Mouse (Mus musculus): ENCODE measurements around the gene Snapc3. TPM values are rescaled to one million over a fixed set of nuclear protein-coding genes. Genes with fewer than 3 reads are reported as not detected.

Snapc3 gene
- total RNA-seq (2012; rRNA removed) = 41.9 and 47.8 TPM in 2 replicates

GRCm38 (mm10) chr4:83417160-83417819, at the start of gene Snapc3:
Gene Snapc3 (plus strand): TSS chr4:83417724.
- no peaks in the 10 kb centered on the region for H3K9me3 ChIP-seq (ENCODE audit: control insufficient read depth, insufficient read depth, low read depth, low read length)
- H3K27ac ChIP-seq (ENCODE audit: insufficient read depth, low read depth, low read length, poor library complexity, severe bottlenecking) = peak within 1 kb of the TSS; percentile 34; the same call in 1 of the 2 replicates
- peak within 1 kb of the TSS; percentile 87 for H3K9ac ChIP-seq (ENCODE audit: insufficient read depth, low read depth, low read length, poor library complexity, severe bottlenecking)
- no peaks in the 10 kb centered on the region for H3K36me3 ChIP-seq (ENCODE audit: control insufficient read depth, insufficient read depth, low read length, poor library complexity, severe bottlenecking)
- peak; percentile 91 for DNase-seq (ENCODE audit: low read depth, low spot score)
- H3K4me3 ChIP-seq (ENCODE audit: insufficient read depth in 1 of 2, low read depth in 1 of 2, low read length in 2 of 2, poor library complexity in 1 of 2, severe bottlenecking in 1 of 2) = peak within 1 kb of the TSS; percentile 94 to 96
- H3K4me1 ChIP-seq (ENCODE audit: control insufficient read depth in 2 of 2, insufficient read depth in 2 of 2, low read length in 2 of 2, poor library complexity in 1 of 2) = peaks cover 1 to 2% of the 10 kb centered on the region in 2 experiments; a peak in 1 of 4 replicates
- TF ChIP-seq ZC3H11A (IDR thresholded peaks at IDR 0.05; ENCODE audit: borderline replicate concordance, low read depth, low read length) = no peak
- TF ChIP-seq CHD2 (IDR thresholded peaks at IDR 0.05; ENCODE audit: low read depth, low read length) = no peak
- TF ChIP-seq HCFC1 (IDR thresholded peaks at IDR 0.05; ENCODE audit: borderline replicate concordance, insufficient read depth, low read length) = peak; percentile 98
- in situ Hi-C loops (cut with MboI; ENCODE audit: low sequenced_read_pairs in 2 of 2, unreplicated experiment in 2 of 2) = no loop called here

- Histone ChIP-seq H3K4me3 (ENCODE audit: insufficient read depth in 1 of 2, low read depth in 1 of 2, low read length in 2 of 2, poor library complexity in 1 of 2, severe bottlenecking in 1 of 2) (no peak overlapping the region), H3K9ac (ENCODE audit: insufficient read depth, low read depth, low read length, poor library complexity, severe bottlenecking) (no peak overlapping the region), H3K4me1 (ENCODE audit: control insufficient read depth in 2 of 2, insufficient read depth in 2 of 2, low read length in 2 of 2, poor library complexity in 1 of 2) (peaks cover 0 to 4% of the 10 kb centered on the region in 2 experiments; a peak in 1 of 4 replicates), H3K27ac (ENCODE audit: insufficient read depth, low read depth, low read length, poor library complexity, severe bottlenecking) (no peak overlapping the region), H3K36me3 (ENCODE audit: control insufficient read depth, insufficient read depth, low read length, poor library complexity, severe bottlenecking) (no peaks in the 10 kb centered on the region), H3K9me3 (ENCODE audit: control insufficient read depth, insufficient read depth, low read depth, low read length) (no peaks in the 10 kb centered on the region)
- in situ Hi-C loops (cut with MboI; ENCODE audit: low sequenced_read_pairs in 2 of 2, unreplicated experiment in 2 of 2) = no loop called here
- TF ChIP-seq ZC3H11A (IDR thresholded peaks at IDR 0.05; ENCODE audit: borderline replicate concordance, low read depth, low read length) = no peak
- no peak for TF ChIP-seq MAFK (IDR thresholded peaks at IDR 0.05; ENCODE audit: insufficient read depth, low read depth, low read length)
- TF ChIP-seq HCFC1 (IDR thresholded peaks at IDR 0.05; ENCODE audit: borderline replicate concordance, insufficient read depth, low read length) = no peak
- no peak for TF ChIP-seq CHD2 (IDR thresholded peaks at IDR 0.05; ENCODE audit: low read depth, low read length)
- DNase-seq (ENCODE audit: low read depth, low spot score) = no peak
Measured at GRCm38 (mm10) chr4:83373381-83373780, 44.1 kb upstream of the Snapc3 start.

GRCm38 (mm10) chr4:83375650-83376049, 41.9 kb upstream of the Snapc3 start:
- no peak for DNase-seq (ENCODE audit: low read depth, low spot score)
- Histone ChIP-seq H3K9me3 (ENCODE audit: control insufficient read depth, insufficient read depth, low read depth, low read length) (no peaks in the 10 kb centered on the region), H3K9ac (ENCODE audit: insufficient read depth, low read depth, low read length, poor library complexity, severe bottlenecking) (no peak overlapping the region), H3K4me1 (ENCODE audit: control insufficient read depth in 2 of 2, insufficient read depth in 2 of 2, low read length in 2 of 2, poor library complexity in 1 of 2) (peaks cover 0 to 4% of the 10 kb centered on the region in 2 experiments; a peak in 1 of 4 replicates), H3K27ac (ENCODE audit: insufficient read depth, low read depth, low read length, poor library complexity, severe bottlenecking) (no peak overlapping the region), H3K4me3 (ENCODE audit: insufficient read depth in 1 of 2, low read depth in 1 of 2, low read length in 2 of 2, poor library complexity in 1 of 2, severe bottlenecking in 1 of 2) (no peak overlapping the region), H3K36me3 (ENCODE audit: control insufficient read depth, insufficient read depth, low read length, poor library complexity, severe bottlenecking) (no peaks in the 10 kb centered on the region)
- TF ChIP-seq MAFK (IDR thresholded peaks at IDR 0.05; ENCODE audit: insufficient read depth, low read depth, low read length) (no peak), HCFC1 (IDR thresholded peaks at IDR 0.05; ENCODE audit: borderline replicate concordance, insufficient read depth, low read length) (no peak), ZC3H11A (IDR thresholded peaks at IDR 0.05; ENCODE audit: borderline replicate concordance, low read depth, low read length) (no peak), CHD2 (IDR thresholded peaks at IDR 0.05; ENCODE audit: low read depth, low read length) (no peak), ZNF384 (IDR thresholded peaks at IDR 0.05; ENCODE audit: low read depth, low read length) (no peak)
- in situ Hi-C loops (cut with MboI; ENCODE audit: low sequenced_read_pairs in 2 of 2, unreplicated experiment in 2 of 2) = no loop called here

- no peak overlapping the region for H3K27ac ChIP-seq (ENCODE audit: insufficient read depth, low read depth, low read length, poor library complexity, severe bottlenecking)
- DNase-seq (ENCODE audit: low read depth, low spot score) = no peak
- no peaks in the 10 kb centered on the region for H3K36me3 ChIP-seq (ENCODE audit: control insufficient read depth, insufficient read depth, low read length, poor library complexity, severe bottlenecking)
- TF ChIP-seq HCFC1 (IDR thresholded peaks at IDR 0.05; ENCODE audit: borderline replicate concordance, insufficient read depth, low read length) = no peak
- no peak for TF ChIP-seq CHD2 (IDR thresholded peaks at IDR 0.05; ENCODE audit: low read depth, low read length)
- no peak for TF ChIP-seq ZC3H11A (IDR thresholded peaks at IDR 0.05; ENCODE audit: borderline replicate concordance, low read depth, low read length)
- TF ChIP-seq MAFK (IDR thresholded peaks at IDR 0.05; ENCODE audit: insufficient read depth, low read depth, low read length) = no peak
- no peak for TF ChIP-seq ZNF384 (IDR thresholded peaks at IDR 0.05; ENCODE audit: low read depth, low read length)
- in situ Hi-C loops (cut with MboI; ENCODE audit: low sequenced_read_pairs in 2 of 2, unreplicated experiment in 2 of 2) = no loop called here
- H3K4me3 ChIP-seq (ENCODE audit: insufficient read depth in 1 of 2, low read depth in 1 of 2, low read length in 2 of 2, poor library complexity in 1 of 2, severe bottlenecking in 1 of 2) = no peak overlapping the region
- H3K9ac ChIP-seq (ENCODE audit: insufficient read depth, low read depth, low read length, poor library complexity, severe bottlenecking) = no peak overlapping the region
- H3K4me1 ChIP-seq (ENCODE audit: control insufficient read depth in 2 of 2, insufficient read depth in 2 of 2, low read length in 2 of 2, poor library complexity in 1 of 2) = peaks cover 0 to 4% of the 10 kb centered on the region in 2 experiments; a peak in 1 of 4 replicates
- no peaks in the 10 kb centered on the region for H3K9me3 ChIP-seq (ENCODE audit: control insufficient read depth, insufficient read depth, low read depth, low read length)
Measured at GRCm38 (mm10) chr4:83376461-83377015, 41.0 kb upstream of the Snapc3 start.
